Mouse (Mus musculus) T-helper 17 cell (primary cell): Measurements from ENCODE around the gene Zfp607b.

Source experiments
- in situ Hi-C, 2 experiments: fragments of 300-600 bp; cut with MboI, MseI; formaldehyde crosslinking; loops; 1 replicate in 1 of 2; 2 replicates in 1 of 2; pipeline ENCODE4 v1.15.1; 2025; ENCODE audit warnings: high pct_unique_total_duplicates in 2 of 2

Zfp607b gene

GRCm38 (mm10) chr7:27688815-27689612 is at the start of gene Zfp607b:
Zfp607b (plus strand) TSS chr7:27689340.
- in situ Hi-C loops = no loop called here

- in situ Hi-C loops = loop anchor here in 1 of 2 experiments (5.0 kb wide), 1 partner anchor 38 kb away; no protein-coding TSS in a partner anchor
Measured at GRCm38 (mm10) chr7:27644471-27644870, 44.7 kb upstream of the Zfp607b start.

- in situ Hi-C loops = no loop called here
Measured at GRCm38 (mm10) chr7:27646516-27646915, 42.6 kb upstream of the Zfp607b start.

- in situ Hi-C loops = no loop called here
Measured at GRCm38 (mm10) chr7:27647281-27648002, 41.7 kb upstream of the Zfp607b start.

- in situ Hi-C loops = loop anchor here in 1 of 2 experiments (5.0 kb wide), 1 partner anchor 78 kb away; no protein-coding TSS in a partner anchor
Measured at GRCm38 (mm10) chr7:27649723-27650122, 39.4 kb upstream of the Zfp607b start.

- in situ Hi-C loops = loop anchor here in 1 of 2 experiments (5.0 kb wide), 1 partner anchor 76 kb away; no protein-coding TSS in a partner anchor
Measured at GRCm38 (mm10) chr7:27650949-27651348, 38.2 kb upstream of the Zfp607b start.

GRCm38 (mm10) chr7:27653681-27654437 is 35.3 kb upstream of the Zfp607b start, which contains the start of gene Ttc9b:
Ttc9b (plus strand) TSS chr7:27653915.
- in situ Hi-C loops = loop anchor here in 1 of 2 experiments (5.0 kb wide), 1 partner anchor 73 kb away; no protein-coding TSS in a partner anchor

GRCm38 (mm10) chr7:27654607-27655276 is 34.4 kb upstream of the Zfp607b start:
- in situ Hi-C loops = loop anchor here in 1 of 2 experiments (5.0 kb wide), 1 partner anchor 73 kb away; no protein-coding TSS in a partner anchor

- in situ Hi-C loops = no loop called here
Measured at GRCm38 (mm10) chr7:27655545-27655944, 33.6 kb upstream of the Zfp607b start.

GRCm38 (mm10) chr7:27656600-27656999 is 32.5 kb upstream of the Zfp607b start:
- in situ Hi-C loops = no loop called here

GRCm38 (mm10) chr7:27657824-27658395 is 31.2 kb upstream of the Zfp607b start:
- in situ Hi-C loops = no loop called here

GRCm38 (mm10) chr7:27658712-27659663 is 30.2 kb upstream of the Zfp607b start:
- in situ Hi-C loops = no loop called here

GRCm38 (mm10) chr7:27662038-27662437 is 27.1 kb upstream of the Zfp607b start:
- in situ Hi-C loops = no loop called here

- in situ Hi-C loops = no loop called here
Measured at GRCm38 (mm10) chr7:27673064-27673574, 16.0 kb upstream of the Zfp607b start.

- in situ Hi-C loops = no loop called here
Measured at GRCm38 (mm10) chr7:27673575-27674131, 15.5 kb upstream of the Zfp607b start.

GRCm38 (mm10) chr7:27674195-27674521 is 15.0 kb upstream of the Zfp607b start:
- in situ Hi-C loops = no loop called here

GRCm38 (mm10) chr7:27674522-27675221 is 14.5 kb upstream of the Zfp607b start, which contains the start of gene Map3k10:
Map3k10 (minus strand) TSS chr7:27674598.
- in situ Hi-C loops = no loop called here

GRCm38 (mm10) chr7:27675222-27675612 is 13.9 kb upstream of the Zfp607b start:
- in situ Hi-C loops = no loop called here
